Comparison of ENCODE assay signal across 8 mouse cellular contexts in the genomic region with DNA sequence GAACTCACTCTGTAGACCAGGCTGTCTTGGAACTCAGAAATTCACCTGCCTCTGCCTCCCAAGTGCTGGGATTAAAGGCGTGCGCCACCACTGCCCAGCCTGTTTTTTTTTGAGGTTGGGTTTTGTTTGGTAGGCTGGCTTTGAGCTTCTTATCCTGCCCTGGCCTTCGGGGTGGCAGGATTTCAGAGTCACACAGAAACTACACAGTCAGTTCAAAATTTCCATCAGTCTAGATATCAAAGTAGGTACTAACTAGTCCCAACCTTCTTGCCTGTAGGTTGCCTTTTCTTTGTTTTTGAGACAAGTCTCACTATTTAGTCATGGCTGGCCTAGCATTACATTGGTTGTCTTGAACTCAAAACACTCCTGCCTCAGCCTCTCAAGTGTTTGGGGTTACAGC. TPM values are rescaled to one million over a fixed set of nuclear protein-coding genes. Genes with fewer than 3 reads are reported as not detected.
DNase-seq lines count a peak whose midpoint lies in the region; ATAC-seq and TF ChIP-seq lines count a peak whose summit lies in the region.

No protein-coding gene starts in this region.

- 68% methylated on average over 3 of the region's 3 CpGs for WGBS in forebrain, embryonic 13.5 days
- 14% methylated on average over 3 of the region's 3 CpGs for WGBS in liver, embryonic 14.5 days (ENCODE audit: insufficient replicate concordance)

- peaks cover 5% of the 10 kb centered on the region; the same call in 1 of the 2 replicates for H3K27me3 ChIP-seq in forebrain, embryonic 13.5 days
- no peaks in the 10 kb centered on the region for H3K27me3 ChIP-seq in liver, embryonic 14.5 days (ENCODE audit: control insufficient read depth, insufficient read depth, low read length)

- peak overlapping the region; percentile 93; the same call in 1 of the 2 replicates for H3K9ac ChIP-seq in forebrain, embryonic 13.5 days
- H3K9ac ChIP-seq in liver, embryonic 14.5 days (replicated peaks): peak overlapping the region; percentile 90

- ATAC-seq in forebrain, embryonic 13.5 days: no peak
- no peak for ATAC-seq in liver, embryonic 14.5 days (ENCODE audit: insufficient read depth)

- no peak overlapping the region for H3K27ac ChIP-seq in forebrain, embryonic 13.5 days
- H3K27ac ChIP-seq in liver, embryonic 14.5 days: peak overlapping the region; percentile 93

- intact Hi-C loops in left cerebral cortex, postnatal 14 days (cut with DNase I): no loop called here

- peak; percentile 11 for DNase-seq in cerebellum, adult 9-11 months
- DNase-seq in cerebellum, postnatal 14 days: no peak
- DNase-seq in CD4-positive helper T cell, adult 2 months (ENCODE audit: low read depth, low spot score): peak; percentile 59
- peak in 1 of 3 experiments; percentile 27 for DNase-seq in liver, embryonic 14.5 days (ENCODE audit: low read depth in 3 of 3, low spot score in 3 of 3)
- no peak for DNase-seq in frontal cortex, adult 2 months (ENCODE audit: extremely low spot score in 1 of 2, low spot score in 1 of 2)
- DNase-seq in left cerebral cortex, postnatal 14 days (ENCODE audit: low spot score in 2 of 2): no peak
- no peak for DNase-seq in embryo, embryonic 10 days (ENCODE audit: low spot score)

- no peak for TF ChIP-seq CTCF in liver, embryonic 14.5 days (IDR thresholded peaks at IDR 0.05; ENCODE audit: low read depth)

- no peak for TF ChIP-seq EP300 in liver, embryonic 14.5 days (IDR thresholded peaks at IDR 0.05; ENCODE audit: low read depth)

- H3K4me1 ChIP-seq in forebrain, embryonic 13.5 days: peaks cover 24% of the 10 kb centered on the region
- H3K4me1 ChIP-seq in liver, embryonic 14.5 days (replicated peaks; ENCODE audit: control insufficient read depth in 2 of 2, insufficient read depth in 2 of 2, low read length in 1 of 2): peaks cover 4 to 20% of the 10 kb centered on the region in 2 experiments

- H3K36me3 ChIP-seq in forebrain, embryonic 13.5 days (ENCODE audit: poor library complexity, severe bottlenecking): peaks cover 2% of the 10 kb centered on the region; the same call in 1 of the 2 replicates
- no peaks in the 10 kb centered on the region for H3K36me3 ChIP-seq in liver, embryonic 14.5 days (replicated peaks; ENCODE audit: control insufficient read depth, insufficient read depth, low read depth)

- peak overlapping the region; percentile 84 for H3K4me3 ChIP-seq in forebrain, embryonic 13.5 days
- peak overlapping the region; percentile 81 to 84 for H3K4me3 ChIP-seq in liver, embryonic 14.5 days (ENCODE audit: insufficient read depth in 1 of 2, low read depth in 2 of 2, low read length in 2 of 2)

- H3K4me2 ChIP-seq in forebrain, embryonic 13.5 days: peak overlapping the region; percentile 73
- H3K4me2 ChIP-seq in liver, embryonic 14.5 days (ENCODE audit: low read depth): peak overlapping the region; percentile 83

- H3K9me3 ChIP-seq in forebrain, embryonic 13.5 days (replicated peaks): peaks cover 3% of the 10 kb centered on the region
- no peaks in the 10 kb centered on the region for H3K9me3 ChIP-seq in liver, embryonic 14.5 days (ENCODE audit: control insufficient read depth, low read length)

RNA-seq across cellular contexts. Expression of a gene that starts 5.9 kb away (rescaled TPM):
- polyA plus RNA-seq in forebrain, embryonic 13.5 days (2015; fragmentation: Nextera tagmentation; extraction: Ambion mirVana): 70.0 and 78.2 TPM in 2 replicates
- 7.7 and 10.9 TPM in 2 replicates for polyA plus RNA-seq in liver, embryonic 14.5 days (2012; rRNA removed)
- 35.0 and 36.1 TPM in 2 replicates for polyA plus RNA-seq in liver, embryonic 14.5 days (2014; fragmentation: Nextera tagmentation; extraction: Ambion mirVana)
- polyA plus RNA-seq in frontal cortex, adult 2 months (2012; rRNA removed): 44.0 and 48.2 TPM in 2 replicates
- total RNA-seq in left cerebral cortex, postnatal 14 days (2021): 100 to 1,000 TPM; 119 to 122 TPM

RNA-seq across cellular contexts. Expression of a gene that starts 45.5 kb away (rescaled TPM):
- 2.8 and 3.1 TPM in 2 replicates for polyA plus RNA-seq in forebrain, embryonic 13.5 days (2015; fragmentation: Nextera tagmentation; extraction: Ambion mirVana)
- polyA plus RNA-seq in liver, embryonic 14.5 days (2012; rRNA removed): 1.5 and 1.9 TPM in 2 replicates
- polyA plus RNA-seq in liver, embryonic 14.5 days (2014; fragmentation: Nextera tagmentation; extraction: Ambion mirVana): 3.2 and 3.5 TPM in 2 replicates
- polyA plus RNA-seq in frontal cortex, adult 2 months (2012; rRNA removed): 3.0 TPM in 2 replicates
- total RNA-seq in left cerebral cortex, postnatal 14 days (2021): 1 to 10 TPM; 2.0 to 2.9 TPM

RNA-seq across cellular contexts. Expression of a gene that starts 46.2 kb away (rescaled TPM):
- polyA plus RNA-seq in forebrain, embryonic 13.5 days (2015; fragmentation: Nextera tagmentation; extraction: Ambion mirVana): 2.3 and 2.8 TPM in 2 replicates
- polyA plus RNA-seq in liver, embryonic 14.5 days (2012; rRNA removed): 2.8 and 4.3 TPM in 2 replicates
- 6.9 and 7.6 TPM in 2 replicates for polyA plus RNA-seq in liver, embryonic 14.5 days (2014; fragmentation: Nextera tagmentation; extraction: Ambion mirVana)
- polyA plus RNA-seq in frontal cortex, adult 2 months (2012; rRNA removed): 3.8 and 4.5 TPM in 2 replicates
- total RNA-seq in left cerebral cortex, postnatal 14 days (2021): 1 to 10 TPM; 2.1 TPM

RNA-seq across cellular contexts. Expression of a gene that starts 56.5 kb away (rescaled TPM):
- polyA plus RNA-seq in forebrain, embryonic 13.5 days (2015; fragmentation: Nextera tagmentation; extraction: Ambion mirVana): 13.1 and 13.3 TPM in 2 replicates
- 1.6 and 2.3 TPM in 2 replicates for polyA plus RNA-seq in liver, embryonic 14.5 days (2012; rRNA removed)
- polyA plus RNA-seq in liver, embryonic 14.5 days (2014; fragmentation: Nextera tagmentation; extraction: Ambion mirVana): 2.8 and 2.9 TPM in 2 replicates
- polyA plus RNA-seq in frontal cortex, adult 2 months (2012; rRNA removed): 5.0 and 5.4 TPM in 2 replicates
- total RNA-seq in left cerebral cortex, postnatal 14 days (2021): 1 to 10 TPM; 3.6 to 3.9 TPM

Comparison
In these comparisons a context has a peak if more than half of its experiments do, and no peak if none do; other contexts are left out.
1. DNase-seq: peak in cerebellum, adult 9-11 months (single experiment) and CD4-positive helper T cell, adult 2 months (single experiment); none in cerebellum, postnatal 14 days (0 of 2), frontal cortex, adult 2 months (0 of 2), left cerebral cortex, postnatal 14 days (0 of 2) and embryo, embryonic 10 days (single experiment).